Mouse (Mus musculus) bone marrow macrophage, adult 2 months (primary cell): ENCODE results near the gene Tkfc.

Experiments used
- CTCF ChIP-seq: IDR thresholded peaks from 2 replicates; pipeline ENCODE4 v1.5.1; 2012; ENCODE audit warnings: low read depth, mild to moderate bottlenecking, low read length, moderate library complexity
- POLR2A ChIP-seq: IDR thresholded peaks from 2 replicates; pipeline ENCODE4 v1.6.1; 2012; ENCODE audit warnings: mild to moderate bottlenecking, low read depth, low read length, borderline replicate concordance

- no peak for TF ChIP-seq POLR2A
- no peak for TF ChIP-seq CTCF
Observed at GRCm38 (mm10) chr19:10604534-10604933, 920 bp downstream of the Tkfc start.
